Mouse (Mus musculus): Measurements from ENCODE around the gene Ndufv1. TPM values are rescaled to one million over a fixed set of nuclear protein-coding genes. Genes with fewer than 3 reads are reported as not detected.

Gene Ndufv1
- polyA plus RNA-seq, 1 experiment from 2014 or later = 187 TPM

DNA sequence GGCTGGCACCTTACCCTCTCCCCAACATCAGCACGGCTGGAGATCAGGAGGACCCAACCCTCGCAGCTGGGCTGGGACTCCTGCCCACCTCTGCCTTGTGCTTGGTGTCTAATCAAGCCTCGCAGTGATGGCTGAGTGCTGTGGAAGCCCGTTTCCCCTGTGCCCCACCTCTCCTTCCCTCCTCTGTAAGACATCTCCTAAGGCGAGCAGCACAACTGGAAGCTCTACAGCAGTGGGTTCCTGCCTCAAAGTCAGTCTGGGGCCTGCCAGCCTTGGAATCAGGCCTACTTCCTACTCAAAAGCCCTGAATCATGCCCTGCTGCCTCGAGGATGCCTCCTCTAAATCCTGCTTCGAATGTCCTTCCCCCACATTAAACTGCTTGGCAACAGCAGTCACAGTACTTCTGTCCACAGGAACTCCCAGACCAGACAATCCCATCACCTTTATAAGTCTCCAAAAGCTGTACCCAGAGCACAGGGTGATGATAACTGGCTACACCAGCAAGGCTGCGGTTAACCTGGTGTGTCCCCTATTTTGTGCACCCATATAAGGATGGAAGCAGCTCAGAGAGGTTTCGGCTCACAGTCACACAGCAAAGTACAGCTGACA lies 13.4 kb downstream of the Ndufv1 start:
- Histone ChIP-seq H3K36me3 (no peaks in the 10 kb centered on the region), H3K4me1 (peaks cover 32% of the 10 kb centered on the region), H3K27me3 (replicated peaks) (peaks cover 12% of the 10 kb centered on the region; the same call in 1 of the 2 replicates), H3K9me3 (replicated peaks) (no peaks in the 10 kb centered on the region), H3K9ac (peak overlapping the region; percentile 92; the same call in 1 of the 2 replicates), H3K4me2 (peak overlapping the region; percentile 99), H3K27ac (peak overlapping the region; percentile 92; the same call in 1 of the 2 replicates), H3K4me3 (peak overlapping the region; percentile 83; the same call in 1 of the 2 replicates)
- no peak for ATAC-seq
- WGBS (ENCODE audit: insufficient replicate concordance) = 73% methylated on average over 9 of the region's 9 CpGs

DNA sequence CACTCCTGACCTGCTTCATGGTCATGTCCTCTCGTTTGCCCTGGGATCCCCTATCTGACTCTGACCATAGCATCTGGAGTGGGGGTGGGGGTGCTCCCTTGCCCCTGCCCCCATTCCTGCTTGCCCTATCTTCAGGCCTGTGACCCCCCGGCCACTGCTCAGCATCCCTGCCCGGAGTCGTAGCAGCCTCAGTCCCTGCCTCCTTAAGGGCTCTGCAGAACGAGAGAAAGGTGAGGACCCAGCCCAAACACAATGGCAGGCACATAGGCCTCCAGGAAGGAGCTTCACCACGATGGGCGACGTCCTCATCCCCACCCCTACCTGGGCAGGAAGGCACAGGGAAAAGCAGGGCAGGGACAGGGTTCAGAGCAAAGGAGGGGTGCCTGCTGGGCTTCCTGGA lies 14.3 kb downstream of the Ndufv1 start:
- Histone ChIP-seq H3K4me1 (peaks cover 32% of the 10 kb centered on the region), H3K27me3 (replicated peaks) (peaks cover 13% of the 10 kb centered on the region), H3K4me2 (no peak overlapping the region), H3K36me3 (no peaks in the 10 kb centered on the region), H3K4me3 (no peak overlapping the region), H3K9me3 (replicated peaks) (no peaks in the 10 kb centered on the region), H3K9ac (no peak overlapping the region), H3K27ac (no peak overlapping the region)
- no peak for ATAC-seq
- WGBS (ENCODE audit: insufficient replicate concordance) = 68% methylated on average over 8 of the region's 8 CpGs

DNA sequence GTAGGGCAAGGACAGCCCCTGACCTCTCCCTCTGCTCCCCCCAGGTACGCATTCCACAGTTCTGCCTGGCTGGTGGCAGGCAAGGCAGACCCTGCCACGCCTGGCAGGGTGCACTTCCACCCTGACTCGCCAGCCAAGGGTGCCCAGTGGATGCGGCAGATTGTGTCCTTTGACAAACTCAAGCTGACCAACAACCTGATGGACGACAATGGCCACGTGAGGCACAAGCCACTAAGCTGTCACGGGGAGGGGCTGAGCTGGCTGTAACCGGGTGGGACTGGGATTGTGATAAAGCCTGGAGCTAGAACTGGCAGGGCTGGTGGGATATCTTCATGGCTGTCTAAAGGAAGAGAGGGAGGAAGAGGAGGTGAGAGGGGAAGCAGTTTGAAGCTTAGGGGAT lies 15.4 kb downstream of the Ndufv1 start:
- no peak overlapping the region for H3K27ac ChIP-seq
- no peak overlapping the region for H3K4me3 ChIP-seq
- H3K27me3 ChIP-seq (replicated peaks) = peaks cover 23% of the 10 kb centered on the region
- 50% methylated on average over 8 of the region's 8 CpGs for WGBS (ENCODE audit: insufficient replicate concordance)
- H3K9me3 ChIP-seq (replicated peaks) = no peaks in the 10 kb centered on the region
- no peak overlapping the region for H3K4me2 ChIP-seq
- H3K4me1 ChIP-seq = peaks cover 38% of the 10 kb centered on the region
- no peak for ATAC-seq
- H3K36me3 ChIP-seq = no peaks in the 10 kb centered on the region
- no peak overlapping the region for H3K9ac ChIP-seq

DNA sequence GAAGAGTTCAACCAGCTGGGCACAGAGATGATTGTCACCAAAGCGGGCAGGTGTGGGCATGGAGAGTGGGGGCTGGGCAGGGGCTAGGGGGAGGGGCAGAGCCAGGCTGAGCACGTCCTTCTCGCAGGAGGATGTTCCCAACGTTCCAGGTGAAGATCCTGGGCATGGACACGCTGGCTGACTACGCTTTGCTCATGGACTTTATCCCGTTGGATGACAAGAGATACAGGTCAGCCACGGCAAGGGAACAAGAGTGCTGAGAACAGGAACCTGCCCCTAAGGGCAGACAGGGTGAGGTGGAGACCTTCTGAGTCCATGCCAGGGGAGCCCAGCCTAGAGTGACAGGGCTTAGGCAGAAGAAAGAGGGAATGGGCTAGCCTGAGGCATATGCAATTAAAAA lies 15.9 kb downstream of the Ndufv1 start:
- Histone ChIP-seq H3K9ac (no peak overlapping the region), H3K4me2 (no peak overlapping the region), H3K27ac (no peak overlapping the region), H3K36me3 (no peaks in the 10 kb centered on the region), H3K4me1 (peaks cover 34% of the 10 kb centered on the region), H3K4me3 (no peak overlapping the region), H3K27me3 (replicated peaks) (peaks cover 28% of the 10 kb centered on the region), H3K9me3 (replicated peaks) (no peaks in the 10 kb centered on the region)
- no peak for ATAC-seq
- WGBS (ENCODE audit: insufficient replicate concordance) = 71% methylated on average over 8 of the region's 8 CpGs

DNA sequence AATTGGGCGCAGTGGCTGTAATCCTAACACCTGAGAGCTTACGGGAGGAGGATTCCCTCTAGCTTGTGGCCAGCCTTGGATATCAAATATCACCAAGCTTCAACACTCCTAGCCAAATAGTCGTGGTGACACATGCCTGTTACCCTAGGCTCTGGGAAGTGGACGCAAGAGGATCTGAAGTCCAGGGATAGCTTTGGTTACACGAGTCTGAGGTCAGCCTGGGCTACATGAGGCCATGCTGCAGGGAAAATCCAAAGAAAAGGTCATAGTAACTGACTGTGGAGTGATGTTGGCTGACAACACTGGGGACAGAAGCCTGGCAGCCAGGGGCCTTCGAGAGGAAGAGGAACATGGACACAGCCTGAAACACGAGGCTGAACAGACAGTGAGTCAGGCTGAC lies 16.5 kb downstream of the Ndufv1 start:
- H3K9ac ChIP-seq = no peak overlapping the region
- no peaks in the 10 kb centered on the region for H3K36me3 ChIP-seq
- no peak overlapping the region for H3K27ac ChIP-seq
- H3K4me1 ChIP-seq = peaks cover 27% of the 10 kb centered on the region
- H3K4me3 ChIP-seq = no peak overlapping the region
- peaks cover 31% of the 10 kb centered on the region for H3K27me3 ChIP-seq (replicated peaks)
- WGBS (ENCODE audit: insufficient replicate concordance) = 58% methylated on average over 7 of the region's 7 CpGs
- H3K4me2 ChIP-seq = no peak overlapping the region
- ATAC-seq = no peak
- H3K9me3 ChIP-seq (replicated peaks) = no peaks in the 10 kb centered on the region

DNA sequence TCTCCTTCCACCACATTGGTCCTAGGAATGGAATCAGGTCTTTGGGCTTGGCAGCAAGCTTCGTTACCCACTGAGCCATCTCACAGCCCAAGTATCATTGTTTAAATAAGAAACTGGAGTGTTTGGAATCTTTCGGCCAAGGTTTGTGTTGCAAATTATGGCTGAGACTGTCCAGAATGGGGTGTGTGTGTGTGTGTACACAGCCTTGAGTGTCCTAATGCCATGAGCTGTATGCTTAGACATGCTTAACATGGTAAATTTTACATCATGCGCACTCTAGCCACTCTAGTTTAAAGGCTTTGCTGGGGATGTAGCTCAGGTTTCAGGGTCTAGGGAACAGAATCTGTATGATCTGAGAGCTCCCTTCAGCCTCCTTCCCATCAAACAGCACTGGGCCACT lies 17.1 kb downstream of the Ndufv1 start:
- H3K27me3 ChIP-seq (replicated peaks) = peaks cover 31% of the 10 kb centered on the region
- no peak overlapping the region for H3K27ac ChIP-seq
- H3K4me3 ChIP-seq = no peak overlapping the region
- no peaks in the 10 kb centered on the region for H3K36me3 ChIP-seq
- 81% methylated on average over 3 of the region's 3 CpGs for WGBS (ENCODE audit: insufficient replicate concordance)
- peaks cover 21% of the 10 kb centered on the region for H3K4me1 ChIP-seq
- H3K4me2 ChIP-seq = no peak overlapping the region
- no peak for ATAC-seq
- no peak overlapping the region for H3K9ac ChIP-seq
- no peaks in the 10 kb centered on the region for H3K9me3 ChIP-seq (replicated peaks)

DNA sequence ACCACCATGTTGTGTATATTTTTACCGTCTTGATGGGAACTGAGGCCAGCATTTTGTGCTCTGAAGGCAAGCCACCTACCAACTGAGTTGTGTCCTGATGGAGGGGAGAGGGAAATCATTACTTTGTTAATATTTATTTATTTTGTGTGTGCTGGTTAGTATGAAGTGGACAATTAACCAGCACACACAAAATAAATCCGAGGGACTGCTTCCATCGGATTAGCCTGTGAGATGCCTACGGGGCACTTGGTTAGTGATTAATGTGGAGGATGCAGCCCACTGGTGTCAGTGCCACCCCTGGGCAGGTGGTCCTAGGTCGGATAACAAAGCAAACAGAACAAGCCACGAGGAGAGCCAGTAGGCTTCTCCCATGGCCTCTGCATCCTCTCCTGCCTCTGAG lies 17.7 kb downstream of the Ndufv1 start:
- ATAC-seq = no peak
- Histone ChIP-seq H3K4me1 (peaks cover 21% of the 10 kb centered on the region), H3K9ac (no peak overlapping the region), H3K27ac (no peak overlapping the region), H3K4me3 (no peak overlapping the region), H3K27me3 (replicated peaks) (peaks cover 31% of the 10 kb centered on the region), H3K4me2 (no peak overlapping the region), H3K36me3 (no peaks in the 10 kb centered on the region), H3K9me3 (replicated peaks) (no peaks in the 10 kb centered on the region)
- 58% methylated on average over 6 of the region's 6 CpGs for WGBS (ENCODE audit: insufficient replicate concordance)

DNA sequence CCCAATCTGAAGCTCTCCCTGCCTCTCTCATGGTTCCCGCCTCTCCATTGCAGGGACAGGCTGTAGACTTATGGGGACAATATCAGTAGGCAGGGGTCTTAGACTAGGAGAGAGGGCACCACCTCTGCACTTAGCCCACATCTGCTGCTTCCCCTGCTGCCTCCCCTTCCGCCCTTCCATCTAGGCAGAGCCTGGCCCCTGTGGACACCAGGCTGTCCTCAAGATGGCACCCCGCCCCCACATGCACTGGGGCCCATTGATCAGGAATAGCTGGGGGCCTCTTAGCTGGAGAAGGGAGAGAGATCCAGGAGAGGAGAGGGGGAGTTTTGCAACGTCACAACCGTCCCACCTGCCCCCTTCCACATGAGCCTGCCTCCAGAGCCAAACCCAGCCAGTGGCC lies 20.2 kb downstream of the Ndufv1 start, which contains the start of gene Tbx10:
TSS of gene Tbx10 (plus strand) at position 337 of the 400 bp plus-strand sequence.
- Histone ChIP-seq H3K27me3 (replicated peaks) (peaks cover 28% of the 10 kb centered on the region), H3K27ac (no peak within 1 kb of the TSS), H3K4me3 (no peak within 1 kb of the TSS), H3K4me2 (no peak within 1 kb of the TSS), H3K9me3 (replicated peaks) (no peaks in the 10 kb centered on the region), H3K36me3 (peaks cover 5% of the 10 kb centered on the region; the same call in 1 of the 2 replicates), H3K4me1 (0 out of 2 replicates have a peak, but pooled peaks cover 9% of the 10 kb centered on the region), H3K9ac (no peak within 1 kb of the TSS)
- no peak for ATAC-seq
- 40% methylated on average over 5 of the region's 5 CpGs for WGBS (ENCODE audit: insufficient replicate concordance)

DNA sequence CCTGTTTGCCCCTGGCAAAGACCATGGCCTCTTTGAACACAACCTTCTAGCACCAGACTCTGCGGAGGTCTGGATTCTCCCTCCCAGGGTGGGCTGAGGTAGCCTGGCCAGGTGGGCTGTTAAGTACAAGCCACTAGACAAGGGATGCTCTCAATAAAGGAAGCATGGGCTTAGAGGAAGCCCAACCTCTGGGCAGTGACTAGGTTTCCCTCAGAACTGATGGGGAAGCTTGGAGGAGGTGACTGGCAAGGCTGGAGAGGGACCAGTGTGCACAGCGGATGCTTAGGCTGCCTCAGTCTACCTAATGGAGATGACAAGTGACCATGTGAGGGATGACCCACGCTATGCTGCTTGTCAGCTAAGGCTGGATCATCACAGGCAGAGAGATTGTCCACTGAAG lies 20.6 kb downstream of the Ndufv1 start:
- Histone ChIP-seq H3K4me1 (peaks cover 11% of the 10 kb centered on the region), H3K27me3 (replicated peaks) (peaks cover 28% of the 10 kb centered on the region), H3K9me3 (replicated peaks) (no peaks in the 10 kb centered on the region), H3K9ac (no peak overlapping the region), H3K4me2 (no peak overlapping the region), H3K27ac (no peak overlapping the region), H3K4me3 (no peak overlapping the region), H3K36me3 (peaks cover 5% of the 10 kb centered on the region; the same call in 1 of the 2 replicates)
- 68% methylated on average over 3 of the region's 3 CpGs for WGBS (ENCODE audit: insufficient replicate concordance)
- ATAC-seq = no peak

DNA sequence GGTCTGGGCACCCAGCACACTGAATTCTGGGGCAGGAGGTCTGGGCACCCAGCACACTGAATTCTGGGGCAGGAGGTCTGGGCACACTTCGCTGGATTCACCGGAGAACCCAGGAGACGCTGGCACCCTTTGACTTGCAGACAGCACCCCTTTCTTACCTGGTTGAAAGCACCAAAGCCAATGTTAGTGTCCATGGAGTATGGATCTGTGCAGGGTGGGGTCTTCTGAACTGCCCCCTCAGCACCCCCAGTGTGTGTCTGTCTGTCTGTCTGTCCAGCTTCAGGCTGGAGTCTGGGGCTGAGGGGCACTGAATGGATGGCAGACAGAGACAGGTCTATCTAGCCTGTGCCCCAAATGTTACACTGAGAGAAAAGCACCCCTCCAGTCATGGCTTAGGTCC lies 21.0 kb downstream of the Ndufv1 start:
- no peak overlapping the region for H3K9ac ChIP-seq
- ATAC-seq = no peak
- no peak overlapping the region for H3K4me3 ChIP-seq
- H3K4me1 ChIP-seq = peaks cover 15% of the 10 kb centered on the region
- no peaks in the 10 kb centered on the region for H3K9me3 ChIP-seq (replicated peaks)
- H3K27ac ChIP-seq = no peak overlapping the region
- peaks cover 5% of the 10 kb centered on the region; the same call in 1 of the 2 replicates for H3K36me3 ChIP-seq
- peaks cover 28% of the 10 kb centered on the region for H3K27me3 ChIP-seq (replicated peaks)
- 86% methylated on average over 3 of the region's 3 CpGs for WGBS (ENCODE audit: insufficient replicate concordance)
- H3K4me2 ChIP-seq = no peak overlapping the region

DNA sequence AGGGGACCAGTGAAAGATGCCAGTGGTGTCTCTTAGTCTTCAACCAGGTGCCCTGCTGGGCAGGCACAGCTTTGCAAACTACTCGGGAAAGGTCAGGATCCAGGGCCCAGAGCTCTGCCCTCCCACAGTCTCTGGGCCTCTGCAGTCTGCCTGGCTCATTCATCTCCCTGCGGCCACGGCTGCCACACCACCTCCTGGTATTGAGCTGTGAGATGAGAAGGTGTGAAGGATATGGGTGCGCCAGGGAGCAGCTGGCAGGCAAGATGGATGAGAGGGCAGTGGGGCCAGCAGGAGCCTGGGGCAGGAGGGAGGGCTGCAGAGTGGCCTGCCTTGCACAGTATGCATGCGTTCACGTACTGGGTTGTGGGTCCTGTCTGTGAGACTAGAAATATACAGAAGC lies 21.8 kb downstream of the Ndufv1 start:
- Histone ChIP-seq H3K9ac (no peak overlapping the region), H3K9me3 (replicated peaks) (no peaks in the 10 kb centered on the region), H3K4me3 (no peak overlapping the region), H3K27me3 (replicated peaks) (peaks cover 24% of the 10 kb centered on the region), H3K4me1 (peaks cover 23% of the 10 kb centered on the region), H3K4me2 (no peak overlapping the region), H3K36me3 (peaks cover 5% of the 10 kb centered on the region; the same call in 1 of the 2 replicates), H3K27ac (no peak overlapping the region)
- no peak for ATAC-seq
- 55% methylated on average over 6 of the region's 6 CpGs for WGBS (ENCODE audit: insufficient replicate concordance)

DNA sequence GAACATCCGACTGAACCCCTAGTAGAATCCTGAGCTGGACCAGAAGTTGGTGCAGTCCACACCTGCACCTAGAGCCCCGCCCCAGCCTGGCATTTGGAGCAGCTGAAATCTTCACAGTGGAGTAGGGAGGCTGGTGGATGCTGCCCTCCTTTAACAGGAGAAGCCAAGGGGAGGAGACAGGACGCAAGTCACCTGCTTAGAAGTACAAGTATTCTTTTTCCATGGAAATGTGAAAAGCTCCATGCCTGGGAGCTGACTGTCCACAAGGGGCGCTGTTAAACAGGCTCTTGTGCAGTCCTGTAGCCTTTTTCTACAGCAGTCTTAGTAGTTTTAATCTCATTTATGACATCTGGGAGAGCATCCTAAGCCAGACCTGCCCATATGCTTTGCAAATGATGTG lies 23.9 kb downstream of the Ndufv1 start:
- H3K27ac ChIP-seq = no peak overlapping the region
- H3K9me3 ChIP-seq (replicated peaks) = no peaks in the 10 kb centered on the region
- no peak overlapping the region for H3K9ac ChIP-seq
- peaks cover 33% of the 10 kb centered on the region for H3K4me1 ChIP-seq
- no peak overlapping the region for H3K4me2 ChIP-seq
- no peak overlapping the region for H3K4me3 ChIP-seq
- peaks cover 19% of the 10 kb centered on the region for H3K27me3 ChIP-seq (replicated peaks)
- 84% methylated on average over 4 of the region's 4 CpGs for WGBS (ENCODE audit: insufficient replicate concordance)
- no peak for ATAC-seq
- H3K36me3 ChIP-seq = peaks cover 5% of the 10 kb centered on the region; the same call in 1 of the 2 replicates

DNA sequence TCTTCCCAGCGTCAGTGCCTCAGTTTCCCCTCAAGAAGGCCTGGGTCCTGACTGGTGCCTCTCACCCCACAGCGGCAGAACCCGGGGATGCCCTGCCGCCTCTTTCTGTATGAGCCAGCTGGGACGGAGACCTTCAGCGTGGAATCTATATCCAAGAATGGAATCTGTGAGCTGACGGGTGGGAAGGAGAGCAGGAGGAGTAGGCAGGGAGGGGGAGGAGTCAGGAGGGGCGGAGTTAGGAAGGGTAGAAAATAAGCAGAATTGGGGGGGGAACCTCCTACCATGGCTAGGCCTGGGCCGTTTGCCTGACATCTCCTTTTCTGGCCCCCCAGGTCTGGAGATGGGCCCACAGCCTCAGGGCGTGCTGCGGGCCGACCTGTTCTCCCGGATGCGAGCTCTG lies 24.5 kb downstream of the Ndufv1 start:
- no peak for ATAC-seq
- peaks cover 15% of the 10 kb centered on the region for H3K27me3 ChIP-seq (replicated peaks)
- no peak overlapping the region for H3K9ac ChIP-seq
- peaks cover 33% of the 10 kb centered on the region for H3K4me1 ChIP-seq
- H3K9me3 ChIP-seq (replicated peaks) = no peaks in the 10 kb centered on the region
- H3K4me3 ChIP-seq = no peak overlapping the region
- H3K4me2 ChIP-seq = no peak overlapping the region
- H3K27ac ChIP-seq = no peak overlapping the region
- H3K36me3 ChIP-seq = peaks cover 5% of the 10 kb centered on the region; the same call in 1 of the 2 replicates
- WGBS (ENCODE audit: insufficient replicate concordance) = 85% methylated on average over 14 of the region's 14 CpGs
